Mouse (Mus musculus) myocyte (in vitro differentiated cells): ENCODE results near the gene Snapc2. TPM values are rescaled to one million over a fixed set of nuclear protein-coding genes. Genes with fewer than 3 reads are reported as not detected.
"Not testable (repeated sequence)": the region's sequence is repeated elsewhere in the genome, so short reads cannot be mapped to it uniquely, and the experiment has no call there.

ENCODE experiments used
- H3K27me3 ChIP-seq: one replicate; pipeline ENCODE4 v1.6.1; 2011; ENCODE audit not compliant: control insufficient read depth, insufficient read depth, insufficient read length
- H3K36me3 ChIP-seq: one replicate; pipeline ENCODE4 v1.6.1; 2011; ENCODE audit not compliant: control insufficient read depth, insufficient read depth
- H3K4me2 ChIP-seq: one replicate; pipeline ENCODE4 v1.6.1; 2011; ENCODE audit warnings: low read depth, control low read depth
- H3K4me3 ChIP-seq: one replicate; pipeline ENCODE4 v1.5.1; 2011; ENCODE audit warnings: mild to moderate bottlenecking, control low read depth, moderate library complexity
- H3K79me2 ChIP-seq: one replicate; pipeline ENCODE4 v1.6.1; 2011; ENCODE audit not compliant: control insufficient read depth, insufficient read depth
- H3ac ChIP-seq: one replicate; pipeline ENCODE4 v1.6.1; 2011; ENCODE audit not compliant: control insufficient read depth, insufficient read length
- CEBPB ChIP-seq: IDR thresholded peaks from 2 replicates; pipeline ENCODE4 v1.6.1; 2011; ENCODE audit warnings: mild to moderate bottlenecking, moderate library complexity; ENCODE audit not compliant: poor library complexity, insufficient read depth, severe bottlenecking
- E2F4 ChIP-seq: IDR thresholded peaks from one replicate; pipeline ENCODE4 v1.6.1; 2011; ENCODE audit warnings: mild to moderate bottlenecking, control low read depth, moderate library complexity; ENCODE audit not compliant: insufficient read depth
- MAX ChIP-seq: IDR thresholded peaks from one replicate; pipeline ENCODE4 v1.6.1; 2011; ENCODE audit warnings: low read depth, mild to moderate bottlenecking, control low read depth
- MYOD1 ChIP-seq, 3 experiments: IDR thresholded peaks; one replicate each; pipeline ENCODE4 v1.6.1; 2011; ENCODE audit warnings: control low read depth in 2 of 3, low read depth in 2 of 3, mild to moderate bottlenecking in 2 of 3, moderate library complexity in 1 of 3; ENCODE audit not compliant: insufficient read length in 2 of 3, control insufficient read depth in 1 of 3
- MYOG ChIP-seq, 3 experiments: IDR thresholded peaks; one replicate each; pipeline ENCODE4 v1.6.1; 2011; ENCODE audit warnings: control low read depth in 2 of 3, low read depth in 2 of 3, mild to moderate bottlenecking in 2 of 3; ENCODE audit not compliant: insufficient read length in 2 of 3, control insufficient read depth in 1 of 3, insufficient read depth in 1 of 3
- POLR2A ChIP-seq: IDR thresholded peaks from one replicate; pipeline ENCODE4 v1.6.1; 2011; ENCODE audit warnings: low read depth, mild to moderate bottlenecking, control low read depth, moderate library complexity; ENCODE audit not compliant: insufficient read length
- POLR2AphosphoS2 ChIP-seq: IDR thresholded peaks from one replicate; pipeline ENCODE4 v1.6.1; 2011; ENCODE audit warnings: low read depth, control low read depth; ENCODE audit not compliant: insufficient read length
- REST ChIP-seq: IDR thresholded peaks from one replicate; pipeline ENCODE4 v1.6.1; 2011; ENCODE audit warnings: mild to moderate bottlenecking, control low read depth, moderate library complexity; ENCODE audit not compliant: insufficient read depth, insufficient read length
- SRF ChIP-seq: IDR thresholded peaks from one replicate; pipeline ENCODE4 v1.6.1; 2011; ENCODE audit warnings: low read depth; ENCODE audit not compliant: control insufficient read depth, insufficient read length
- TCF12 ChIP-seq: IDR thresholded peaks from one replicate; pipeline ENCODE4 v1.6.1; 2011; ENCODE audit warnings: mild to moderate bottlenecking, control low read depth; ENCODE audit not compliant: poor library complexity, insufficient read depth, severe bottlenecking
- TCF3 ChIP-seq: IDR thresholded peaks from one replicate; pipeline ENCODE4 v1.6.1; 2011; ENCODE audit warnings: low read depth, control low read depth; ENCODE audit not compliant: insufficient read length
- USF1 ChIP-seq: IDR thresholded peaks from one replicate; pipeline ENCODE4 v1.6.1; 2011; ENCODE audit warnings: low read depth, mild to moderate bottlenecking, control low read depth, moderate library complexity
- polyA plus RNA-seq: library from polyadenylated mRNA; unstranded; fragments of >200 nt; fragmentation: generic; extraction: Trizol; gene quantifications from one replicate; pipeline ENCODE4 v1.2.1, GENCODE M21; 2012; ENCODE audit warnings: missing spikeins

Gene Snapc2
- polyA plus RNA-seq, 1 experiment: 36.2 TPM

- Histone ChIP-seq H3K79me2 (no peaks in the 10 kb centered on the region), H3ac (no peak overlapping the region), H3K4me2 (no peak overlapping the region), H3K36me3 (peaks cover 5% of the 10 kb centered on the region), H3K27me3 (no peaks in the 10 kb centered on the region), H3K4me3 (no peak overlapping the region)
- TF ChIP-seq USF1: no peak
Observed at GRCm38 (mm10) chr8:4247241-4247640, 5.6 kb upstream of the Snapc2 start.

GRCm38 (mm10) chr8:4247951-4248540 lies 4.8 kb upstream of the Snapc2 start, which contains the start of gene Tgfbr3l:
TSS of gene Tgfbr3l (plus strand) at chr8:4248214.
- Histone ChIP-seq H3K4me2 (no peak within 1 kb of the TSS), H3K79me2 (no peaks in the 10 kb centered on the region), H3ac (no peak within 1 kb of the TSS), H3K27me3 (no peaks in the 10 kb centered on the region), H3K36me3 (peaks cover 5% of the 10 kb centered on the region), H3K4me3 (no peak within 1 kb of the TSS)
- TF ChIP-seq POLR2A (peak; percentile 16), E2F4 (no peak)

- H3K4me2 ChIP-seq: no peak overlapping the region
- no peaks in the 10 kb centered on the region for H3K27me3 ChIP-seq
- no peak overlapping the region for H3K4me3 ChIP-seq
- H3ac ChIP-seq: no peak overlapping the region
- peaks cover 5% of the 10 kb centered on the region for H3K36me3 ChIP-seq
- no peaks in the 10 kb centered on the region for H3K79me2 ChIP-seq
- TF ChIP-seq TCF3 (no peak), SRF (no peak), USF1 (no peak), POLR2A (no peak), MYOG (IDR thresholded peaks at IDR 0.05; ENCODE audit: control insufficient read depth in 1 of 3, insufficient read depth in 1 of 3, insufficient read length in 2 of 3, low read depth in 2 of 3) (no peak), MAX (no peak), REST (no peak), E2F4 (no peak), MYOD1 (IDR thresholded peaks at IDR 0.05; ENCODE audit: control insufficient read depth in 1 of 3, insufficient read length in 2 of 3, low read depth in 2 of 3) (no peak), POLR2AphosphoS2 (no peak), CEBPB (no peak)
Observed at GRCm38 (mm10) chr8:4249213-4249612, 3.7 kb upstream of the Snapc2 start.

GRCm38 (mm10) chr8:4250306-4250970 lies 2.4 kb upstream of the Snapc2 start:
- H3K27me3 ChIP-seq: no peaks in the 10 kb centered on the region
- no peaks in the 10 kb centered on the region for H3K79me2 ChIP-seq
- no peak overlapping the region for H3K4me3 ChIP-seq
- peaks cover under 1% of the 10 kb centered on the region for H3K36me3 ChIP-seq
- no peak overlapping the region for H3K4me2 ChIP-seq
- TF ChIP-seq E2F4 (no peak), REST (no peak), POLR2AphosphoS2 (peak; percentile 63)
- H3ac ChIP-seq: no peak overlapping the region

GRCm38 (mm10) chr8:4252116-4252760 lies 642 bp upstream of the Snapc2 start:
- Histone ChIP-seq H3K4me3 (peak overlapping the region; percentile 46), H3ac (peak overlapping the region; percentile 74), H3K4me2 (peak overlapping the region; percentile 99), H3K27me3 (no peaks in the 10 kb centered on the region), H3K36me3 (no peaks in the 10 kb centered on the region), H3K79me2 (no peaks in the 10 kb centered on the region)
- no peak for TF ChIP-seq MAX
- TF ChIP-seq TCF12: no peak
- peak; percentile 3 for TF ChIP-seq POLR2AphosphoS2
- TF ChIP-seq MYOD1 (IDR thresholded peaks at IDR 0.05; ENCODE audit: control insufficient read depth in 1 of 3, insufficient read length in 2 of 3, low read depth in 2 of 3): no peak

GRCm38 (mm10) chr8:4254001-4254400 lies 1.1 kb downstream of the Snapc2 start:
- H3K36me3 ChIP-seq: no peaks in the 10 kb centered on the region
- H3K27me3 ChIP-seq: no peaks in the 10 kb centered on the region
- peak overlapping the region; percentile 97 for H3K4me2 ChIP-seq
- H3K4me3 ChIP-seq: peak overlapping the region; percentile 46
- H3K79me2 ChIP-seq: no peaks in the 10 kb centered on the region
- TF ChIP-seq MAX (no peak), E2F4 (no peak), TCF3 (no peak), SRF (no peak), USF1 (no peak), REST (no peak), MYOG (IDR thresholded peaks at IDR 0.05; ENCODE audit: control insufficient read depth in 1 of 3, insufficient read depth in 1 of 3, insufficient read length in 2 of 3, low read depth in 2 of 3) (no peak), POLR2AphosphoS2 (no peak), MYOD1 (IDR thresholded peaks at IDR 0.05; ENCODE audit: control insufficient read depth in 1 of 3, insufficient read length in 2 of 3, low read depth in 2 of 3) (no peak), POLR2A (no peak), TCF12 (no peak), CEBPB (no peak)
- H3ac ChIP-seq: peak overlapping the region; percentile 74

GRCm38 (mm10) chr8:4255471-4255870 lies 2.6 kb downstream of the Snapc2 start:
- not testable (repeated sequence) for H3K4me3 ChIP-seq, H3K36me3 ChIP-seq, H3K79me2 ChIP-seq, H3ac ChIP-seq, H3K4me2 ChIP-seq, H3K27me3 ChIP-seq
